Mouse (Mus musculus) cerebellum, adult 18-20 months (tissue): ENCODE results near the gene Fam118b.
A peak's percentile ranks its signal among the peaks of the same experiment; 100 is the strongest.

ENCODE experiments used
- DNase-seq, 2 experiments: peaks; one replicate each; pipeline ENCODE4 v3.0.0; 2021

The Fam118b gene

GRCm38 (mm10) chr9:35262418-35262817 lies 5.2 kb downstream of the Fam118b start:
- no peak for DNase-seq

GRCm38 (mm10) chr9:35257365-35257764 lies 10.2 kb downstream of the Fam118b start:
- no peak for DNase-seq

GRCm38 (mm10) chr9:35249476-35249875 lies 18.1 kb downstream of the Fam118b start:
- no peak for DNase-seq

GRCm38 (mm10) chr9:35247405-35247804 lies 20.2 kb downstream of the Fam118b start:
- no peak for DNase-seq

- DNase-seq, result no peak
These were observed 27.9 kb downstream of the Fam118b start for GRCm38 (mm10) chr9:35239734-35240133.

- DNase-seq, result no peak
These were observed 28.6 kb downstream of the Fam118b start for GRCm38 (mm10) chr9:35238915-35239571.

GRCm38 (mm10) chr9:35238371-35238770 lies 29.2 kb downstream of the Fam118b start:
- no peak for DNase-seq

- DNase-seq, result no peak
These were observed 31.6 kb downstream of the Fam118b start for GRCm38 (mm10) chr9:35235996-35236395.

- DNase-seq, result no peak
These were observed 38.9 kb downstream of the Fam118b start for GRCm38 (mm10) chr9:35228671-35229070.

- DNase-seq, result no peak
These were observed 44.1 kb downstream of the Fam118b start for GRCm38 (mm10) chr9:35223466-35223865.

GRCm38 (mm10) chr9:35217963-35218362 lies 49.6 kb downstream of the Fam118b start:
- no peak for DNase-seq

- peak in 1 of 2 experiments; percentile 16 for DNase-seq
These were observed 55.8 kb downstream of the Fam118b start for GRCm38 (mm10) chr9:35211573-35212511.

- DNase-seq, result peak; percentile 99
These were observed 56.8 kb downstream of the Fam118b start, which contains the start of gene Foxred1 for GRCm38 (mm10) chr9:35210542-35211474. Gene Foxred1, minus strand, starts transcription at chr9:35211055.

GRCm38 (mm10) chr9:35204421-35204820 lies 63.2 kb downstream of the Fam118b start:
- DNase-seq, result no peak

GRCm38 (mm10) chr9:35203536-35203935 lies 64.1 kb downstream of the Fam118b start:
- DNase-seq, result no peak

GRCm38 (mm10) chr9:35200529-35201060 lies 67.0 kb downstream of the Fam118b start:
- no peak for DNase-seq

- DNase-seq, result peak; percentile 92 to 95
These were observed 67.7 kb downstream of the Fam118b start, which contains the start of the genes Srpr and Tirap for GRCm38 (mm10) chr9:35199772-35200471. Gene Srpr, plus strand, starts transcription at chr9:35200175. Gene Tirap, minus strand, starts transcription at chr9:35200291.

GRCm38 (mm10) chr9:35198945-35199771 lies 68.4 kb downstream of the Fam118b start:
- DNase-seq, result no peak

- DNase-seq, result no peak
These were observed 69.3 kb downstream of the Fam118b start for GRCm38 (mm10) chr9:35198351-35198750.

- DNase-seq, result no peak
These were observed 70.0 kb downstream of the Fam118b start for GRCm38 (mm10) chr9:35197625-35198024.

GRCm38 (mm10) chr9:35194048-35194447 lies 73.6 kb downstream of the Fam118b start:
- no peak for DNase-seq
